11 mouse cellular contexts compared by ENCODE assay signal in the genomic region with DNA sequence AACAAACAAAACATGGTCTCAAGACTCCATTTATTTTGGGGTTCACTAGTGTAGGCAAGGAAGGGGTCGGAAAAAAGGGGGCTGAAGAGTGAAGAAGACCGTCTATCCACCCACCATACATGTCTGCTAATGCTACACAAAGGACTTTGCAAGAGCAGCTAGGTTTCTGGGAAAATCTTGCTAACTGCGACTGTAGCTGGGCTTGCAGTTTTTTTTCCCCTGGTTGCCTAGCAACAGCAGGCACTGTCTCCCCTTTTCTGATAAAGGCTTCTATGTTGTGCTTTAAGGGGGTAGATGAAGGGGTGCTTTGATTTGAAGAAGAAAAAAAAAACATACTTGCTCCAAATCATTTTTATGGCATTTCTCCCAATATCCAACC.
A peak's percentile ranks its signal among the peaks of the same experiment; 100 is the strongest.
DNase-seq lines count a peak whose midpoint lies in the region.
"Had no signal": no experiment of that assay in that cellular context is flagged by ENCODE, and none has a peak within 500 bp of the region (broad histone marks: within the 10 kb centered on the region; RNA-seq: fewer than 3 reads in every experiment).

No protein-coding gene starts in this region.

- peak; percentile 62 for DNase-seq in layer of hippocampus, adult 11-12 months (ENCODE audit: low spot score)
- no peak for DNase-seq in layer of hippocampus, adult 9-10 months (ENCODE audit: low spot score)
- DNase-seq in frontal cortex, postnatal 36 days (ENCODE audit: low spot score in 2 of 2) = peak; percentile 50 to 69
- peak; percentile 49 to 78 for DNase-seq in left cerebral cortex, postnatal 10 days (ENCODE audit: extremely low spot score in 1 of 2, low spot score in 2 of 2)
- peak; percentile 49 for DNase-seq in right cerebral cortex, postnatal 14 days
- DNase-seq in thymus, postnatal 4 days = no peak
- no peak for DNase-seq in adrenal gland, postnatal 10 days
- DNase-seq in kidney, postnatal 36 days = no peak
- DNase-seq: cerebellum, postnatal 36 days; heart, adult 18-20 months; kidney, adult 9 months had no signal

- intact Hi-C loops in left cerebral cortex, postnatal 10 days (cut with DNase I) = no loop called here

Comparison
In these comparisons a context has a peak if more than half of its experiments do, and no peak if none do; other contexts are left out.
1. DNase-seq: peak in layer of hippocampus, adult 11-12 months (single experiment), frontal cortex, postnatal 36 days (2 of 2), left cerebral cortex, postnatal 10 days (2 of 2) and right cerebral cortex, postnatal 14 days (single experiment); none in layer of hippocampus, adult 9-10 months (single experiment), thymus, postnatal 4 days (single experiment), adrenal gland, postnatal 10 days (single experiment) and kidney, postnatal 36 days (0 of 2).